In the genomic region with DNA sequence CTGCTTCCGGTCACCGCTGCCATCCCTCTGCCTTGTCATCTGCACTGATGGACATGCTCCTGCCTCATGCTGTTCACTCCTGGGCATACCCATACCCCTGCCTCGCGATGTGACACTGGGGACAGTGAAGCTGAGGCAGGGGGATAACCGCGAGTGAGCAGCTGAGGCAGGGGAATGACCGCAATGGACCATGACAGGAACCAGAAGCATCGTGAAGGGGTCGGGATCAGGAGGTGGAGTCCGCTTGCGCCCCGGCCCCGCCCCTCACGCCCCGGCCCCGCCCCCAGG, we compare ENCODE assay signal across 9 mouse cellular contexts. TPM values are rescaled to one million over a fixed set of nuclear protein-coding genes. Genes with fewer than 3 reads are reported as not detected.
DNase-seq lines count a peak whose midpoint lies in the region; ATAC-seq and TF ChIP-seq lines count a peak whose summit lies in the region.
"Had no signal": no experiment of that assay in that cellular context is flagged by ENCODE, and none has a peak within 500 bp of the region (broad histone marks: within the 10 kb centered on the region; RNA-seq: fewer than 3 reads in every experiment).

No protein-coding gene starts in this region.

- no peak for DNase-seq in heart, adult 9 months (ENCODE audit: low spot score in 2 of 2)
- DNase-seq in ES-CJ7 (ENCODE audit: low read depth, low spot score): peak; percentile 28
- DNase-seq in forebrain, postnatal 0 days: no peak
- no peak for DNase-seq in adrenal gland, adult 2 months
- no peak for DNase-seq in lung, postnatal 4 days

- H3K36me3 ChIP-seq in heart, embryonic 13.5 days: peaks cover 39% of the 10 kb centered on the region
- H3K36me3 ChIP-seq in forebrain, postnatal 0 days (ENCODE audit: insufficient read depth): no peaks in the 10 kb centered on the region
- no peaks in the 10 kb centered on the region for H3K36me3 ChIP-seq in liver, embryonic 16.5 days (ENCODE audit: control insufficient read depth, insufficient read depth)

- H3K4me3 ChIP-seq in heart, embryonic 13.5 days: peak overlapping the region; percentile 68
- peak overlapping the region; percentile 64 for H3K4me3 ChIP-seq in forebrain, postnatal 0 days (ENCODE audit: low read depth, low read length)
- H3K4me3 ChIP-seq in liver, embryonic 16.5 days (ENCODE audit: low read depth, low read length): peak overlapping the region; percentile 64

- 27% methylated on average over 12 of the region's 16 CpGs for WGBS in heart, embryonic 13.5 days
- 32% methylated on average over 15 of the region's 16 CpGs for WGBS in forebrain, postnatal 0 days
- 22% methylated on average over 13 of the region's 16 CpGs for WGBS in liver, embryonic 16.5 days (ENCODE audit: insufficient replicate concordance)

- H3K27me3 ChIP-seq in heart, embryonic 13.5 days (replicated peaks): no peaks in the 10 kb centered on the region
- no peaks in the 10 kb centered on the region for H3K27me3 ChIP-seq in forebrain, postnatal 0 days (ENCODE audit: insufficient read depth, low read length)
- no peaks in the 10 kb centered on the region for H3K27me3 ChIP-seq in liver, embryonic 16.5 days (ENCODE audit: control insufficient read depth, insufficient read depth, low read depth, low read length)

- TF ChIP-seq CTCF in forebrain, postnatal 0 days (IDR thresholded peaks at IDR 0.05; ENCODE audit: low read depth): no peak

- H3K9ac ChIP-seq in heart, embryonic 13.5 days: peak overlapping the region; percentile 81
- peak overlapping the region; percentile 71 for H3K9ac ChIP-seq in forebrain, postnatal 0 days
- peak overlapping the region; percentile 34; the same call in 1 of the 2 replicates for H3K9ac ChIP-seq in liver, embryonic 16.5 days (ENCODE audit: low read depth, low read length)

- peak overlapping the region; percentile 87 for H3K4me2 ChIP-seq in heart, embryonic 13.5 days
- peak overlapping the region; percentile 88 for H3K4me2 ChIP-seq in forebrain, postnatal 0 days (ENCODE audit: low read depth)
- peak overlapping the region; percentile 80 for H3K4me2 ChIP-seq in liver, embryonic 16.5 days (ENCODE audit: low read depth, low read length)

- ATAC-seq in heart, embryonic 13.5 days (ENCODE audit: extremely low read depth, insufficient number of reproducible peaks, low FRiP score, low TSS enrichment): no peak
- ATAC-seq in forebrain, postnatal 0 days: no peak; the same call in 1 of the 2 replicates
- ATAC-seq in liver, embryonic 16.5 days (ENCODE audit: low read depth): no peak
- ATAC-seq in granulocyte monocyte progenitor cell, adult 5-6 weeks (replicated peaks; ENCODE audit: poor library complexity, severe bottlenecking): no peak

- no peaks in the 10 kb centered on the region for H3K4me1 ChIP-seq in heart, embryonic 13.5 days
- H3K4me1 ChIP-seq in forebrain, postnatal 0 days (ENCODE audit: insufficient read depth): no peaks in the 10 kb centered on the region
- no peaks in the 10 kb centered on the region; the same call in 1 of the 2 replicates for H3K4me1 ChIP-seq in liver, embryonic 16.5 days (ENCODE audit: control insufficient read depth, low read depth, low read length)

- H3K27ac ChIP-seq in heart, embryonic 13.5 days (replicated peaks): no peak overlapping the region
- peak overlapping the region; percentile 79; the same call in 1 of the 2 replicates for H3K27ac ChIP-seq in forebrain, postnatal 0 days (ENCODE audit: low read depth, low read length)
- no peak overlapping the region for H3K27ac ChIP-seq in liver, embryonic 16.5 days (ENCODE audit: low read length)

- peaks cover 56% of the 10 kb centered on the region for H3K9me3 ChIP-seq in heart, embryonic 13.5 days
- peaks cover 5% of the 10 kb centered on the region; the same call in 1 of the 2 replicates for H3K9me3 ChIP-seq in forebrain, postnatal 0 days (ENCODE audit: low read length)
- H3K9me3 ChIP-seq in liver, embryonic 16.5 days (replicated peaks; ENCODE audit: control insufficient read depth, low read length): peaks cover 43% of the 10 kb centered on the region

RNA-seq across cellular contexts. Expression of gene Il3ra, which starts 0.7 kb away (rescaled TPM):
- polyA plus RNA-seq in heart, embryonic 13.5 days (2015; fragmentation: Nextera tagmentation; extraction: Ambion mirVana): 3.0 and 3.9 TPM in 2 replicates
- total RNA-seq in forebrain, postnatal 0 days (2014; rRNA removed): 4.5 and 7.7 TPM in 2 replicates
- polyA plus RNA-seq in forebrain, postnatal 0 days (2015; fragmentation: Nextera tagmentation; extraction: Ambion mirVana): 1.6 and 2.0 TPM in 2 replicates
- polyA plus RNA-seq in liver, embryonic 16.5 days (2015; fragmentation: Nextera tagmentation; extraction: Ambion mirVana): 2.6 and 4.1 TPM in 2 replicates
- total RNA-seq in adrenal gland, adult 2 months (2021): 1 to 10 TPM; 5.1 to 9.3 TPM
- polyA plus RNA-seq in adrenal gland, adult 2 months (2012; rRNA removed): 52.7 and 64.5 TPM in 2 replicates
- total RNA-seq in granulocyte monocyte progenitor cell, adult 5-6 weeks (2014; fragmentation: Nextera tagmentation): 18.3 and 27.4 TPM in 2 replicates
- 26.6 and 46.0 TPM in 2 replicates for total RNA-seq in granulocyte monocyte progenitor cell, adult 5-6 weeks (2017)

RNA-seq across cellular contexts. Expression of gene Olfr31, which starts 24.1 kb away (rescaled TPM):
- polyA plus RNA-seq in heart, embryonic 13.5 days (2015; fragmentation: Nextera tagmentation; extraction: Ambion mirVana): not detected in 2 replicates
- not detected in 2 replicates for total RNA-seq in forebrain, postnatal 0 days (2014; rRNA removed)
- 0.11 TPM in 1 of 2 replicates, not detected in the other for polyA plus RNA-seq in forebrain, postnatal 0 days (2015; fragmentation: Nextera tagmentation; extraction: Ambion mirVana)
- polyA plus RNA-seq in liver, embryonic 16.5 days (2015; fragmentation: Nextera tagmentation; extraction: Ambion mirVana): not detected in 2 replicates
- total RNA-seq in adrenal gland, adult 2 months (2021): not detected
- not detected in 2 replicates for polyA plus RNA-seq in adrenal gland, adult 2 months (2012; rRNA removed)
- 0.45 TPM in 1 of 2 replicates, not detected in the other for total RNA-seq in granulocyte monocyte progenitor cell, adult 5-6 weeks (2014; fragmentation: Nextera tagmentation)
- not detected in 2 replicates for total RNA-seq in granulocyte monocyte progenitor cell, adult 5-6 weeks (2017)
- total RNA-seq: hematopoietic stem cell, adult 5-6 weeks had no signal

RNA-seq across cellular contexts. Expression of gene Olfr721-ps1, which starts 54.3 kb away (rescaled TPM):
- not detected in 2 replicates for polyA plus RNA-seq in heart, embryonic 13.5 days (2015; fragmentation: Nextera tagmentation; extraction: Ambion mirVana)
- total RNA-seq in forebrain, postnatal 0 days (2014; rRNA removed): not detected in 2 replicates
- not detected in 2 replicates for polyA plus RNA-seq in forebrain, postnatal 0 days (2015; fragmentation: Nextera tagmentation; extraction: Ambion mirVana)
- not detected in 2 replicates for polyA plus RNA-seq in liver, embryonic 16.5 days (2015; fragmentation: Nextera tagmentation; extraction: Ambion mirVana)
- total RNA-seq in adrenal gland, adult 2 months (2021): not detected
- polyA plus RNA-seq in adrenal gland, adult 2 months (2012; rRNA removed): not detected in 2 replicates
- not detected in 2 replicates for total RNA-seq in granulocyte monocyte progenitor cell, adult 5-6 weeks (2014; fragmentation: Nextera tagmentation)
- not detected in 2 replicates for total RNA-seq in granulocyte monocyte progenitor cell, adult 5-6 weeks (2017)
- total RNA-seq: hematopoietic stem cell, adult 5-6 weeks had no signal

Comparison
In these comparisons a context has a peak if more than half of its experiments do, and no peak if none do; other contexts are left out.
1. RNA of gene Il3ra, which starts 0.7 kb away (polyA plus RNA-seq): 52.7 to 64.5 TPM in adrenal gland, adult 2 months; 2.6 to 4.1 TPM in liver, embryonic 16.5 days, 3.0 to 3.9 TPM in heart, embryonic 13.5 days and 1.6 to 2.0 TPM in forebrain, postnatal 0 days; every median in the first group is over 10 times any median in the second.
2. Peak in every context shown above with its lines, with median percentiles within 50 percentile points of each other: H3K4me2 ChIP-seq, H3K4me3 ChIP-seq and H3K9ac ChIP-seq.